Mouse (Mus musculus) intestine, postnatal 0 days (tissue): ENCODE measurements around the gene Ehd3. TPM values are rescaled to one million over a fixed set of nuclear protein-coding genes. Genes with fewer than 3 reads are reported as not detected.
"Not testable (repeated sequence)": the region's sequence is repeated elsewhere in the genome, so short reads cannot be mapped to it uniquely, and the experiment has no call there.

Experiments
- ATAC-seq: fragments of 200-750 bp; cut with Nextera tagmentation; 2 replicates; pipeline ENCODE4 v1.8.0; 2017; ENCODE audit warnings: mild to moderate bottlenecking, moderate TSS enrichment, moderate library complexity
- H3K27ac ChIP-seq: fragments of 300-500 bp; sonication (generic); 2 replicates; pipeline ENCODE4 v1.5.1; 2014; ENCODE audit warnings: mild to moderate bottlenecking, low read depth, low read length, moderate library complexity
- H3K27me3 ChIP-seq: fragments of 300-500 bp; sonication (generic); replicated peaks from 2 replicates; pipeline ENCODE4 v1.6.1; 2014; ENCODE audit warnings: low read length, mixed read lengths; ENCODE audit not compliant: control insufficient read depth, insufficient read depth
- H3K36me3 ChIP-seq: fragments of 300-500 bp; sonication (generic); 2 replicates; pipeline ENCODE4 v1.6.1; 2014; ENCODE audit warnings: mild to moderate bottlenecking, moderate library complexity; ENCODE audit not compliant: control insufficient read depth, insufficient read depth
- H3K4me1 ChIP-seq: fragments of 300-500 bp; sonication (generic); replicated peaks from 2 replicates; pipeline ENCODE4 v1.6.1; 2014; ENCODE audit warnings: antibody characterized with exemption, low read length, mixed read lengths; ENCODE audit not compliant: control insufficient read depth, insufficient read depth
- H3K4me2 ChIP-seq: fragments of 300-500 bp; sonication (generic); replicated peaks from 2 replicates; pipeline ENCODE4 v1.6.1; 2014; ENCODE audit warnings: low read depth, mild to moderate bottlenecking, moderate library complexity
- H3K4me3 ChIP-seq: fragments of 300-500 bp; sonication (generic); 2 replicates; pipeline ENCODE4 v1.5.1; 2014; ENCODE audit warnings: low read depth, low read length
- H3K9ac ChIP-seq: fragments of 300-500 bp; sonication (generic); 2 replicates; pipeline ENCODE4 v1.6.1; 2014; ENCODE audit warnings: mild to moderate bottlenecking, low read depth, low read length
- H3K9me3 ChIP-seq: fragments of 300-500 bp; sonication (generic); 2 replicates; pipeline ENCODE4 v1.6.1; 2016; ENCODE audit warnings: mixed run types; ENCODE audit not compliant: control insufficient read depth
- CTCF ChIP-seq: sonication (generic); IDR thresholded peaks from 2 replicates; pipeline ENCODE4 v1.5.1; 2016; ENCODE audit warnings: low read depth, mild to moderate bottlenecking, control low read depth, antibody characterized with exemption, moderate library complexity
- WGBS: fragments of 180-500 bp; shearing (Covaris S2); extraction: QIAGEN DNeasy Blood & Tissue Kit; methylation state at CpG from one replicate; pipeline ENCODE4 v1.1.7; 2014; 5-methylcytosine and 5-hydroxymethylcytosine counted together
- polyA plus RNA-seq: library from polyadenylated mRNA; unstranded; fragments of >200 nt; fragmentation: Nextera tagmentation; extraction: Ambion mirVana; gene quantifications from 2 replicates; pipeline ENCODE4 v1.2.1, GENCODE M21; 2015

Gene Ehd3
- polyA plus RNA-seq, 1 experiment from 2014 or later, result 5.0 TPM

- no peaks in the 10 kb centered on the region for H3K27me3 ChIP-seq
- ATAC-seq, result no peak
- H3K9ac ChIP-seq, result no peak overlapping the region
- no peaks in the 10 kb centered on the region for H3K4me1 ChIP-seq
- H3K36me3 ChIP-seq, result peaks cover 2% of the 10 kb centered on the region; the same call in 1 of the 2 replicates
- TF ChIP-seq CTCF, result no peak
- WGBS, result 89% methylated on average over 1 of the region's 1 CpGs
- H3K9me3 ChIP-seq, result no peaks in the 10 kb centered on the region
- no peak overlapping the region for H3K4me3 ChIP-seq
- no peak overlapping the region for H3K27ac ChIP-seq
- H3K4me2 ChIP-seq, result no peak overlapping the region
These were observed 29.0 kb downstream of the Ehd3 start for GRCm38 (mm10) chr17:73832901-73833300.

- Histone ChIP-seq H3K4me2 (no peak overlapping the region), H3K27me3 (no peaks in the 10 kb centered on the region), H3K4me3 (no peak overlapping the region), H3K9ac (no peak overlapping the region), H3K4me1 (no peaks in the 10 kb centered on the region), H3K27ac (no peak overlapping the region), H3K9me3 (no peaks in the 10 kb centered on the region), H3K36me3 (peaks cover 2% of the 10 kb centered on the region; the same call in 1 of the 2 replicates)
- no peak for TF ChIP-seq CTCF
- no peak for ATAC-seq
- 80% methylated on average over 3 of the region's 3 CpGs for WGBS
These were observed 29.5 kb downstream of the Ehd3 start for GRCm38 (mm10) chr17:73833474-73833873.

GRCm38 (mm10) chr17:73836601-73837000, 32.7 kb downstream of the Ehd3 start:
- no peak overlapping the region for H3K4me2 ChIP-seq
- H3K9me3 ChIP-seq, result no peaks in the 10 kb centered on the region
- H3K27me3 ChIP-seq, result no peaks in the 10 kb centered on the region
- H3K27ac ChIP-seq, result no peak overlapping the region
- no peaks in the 10 kb centered on the region for H3K4me1 ChIP-seq
- no peak for ATAC-seq
- WGBS, result 95% methylated on average over 3 of the region's 3 CpGs
- no peak overlapping the region for H3K4me3 ChIP-seq
- no peak for TF ChIP-seq CTCF
- no peak overlapping the region for H3K9ac ChIP-seq
- H3K36me3 ChIP-seq, result no peaks in the 10 kb centered on the region

- Histone ChIP-seq H3K36me3 (no peaks in the 10 kb centered on the region), H3K4me3 (no peak overlapping the region), H3K9me3 (no peaks in the 10 kb centered on the region), H3K27me3 (no peaks in the 10 kb centered on the region), H3K4me1 (no peaks in the 10 kb centered on the region), H3K4me2 (no peak overlapping the region), H3K9ac (no peak overlapping the region), H3K27ac (no peak overlapping the region)
- WGBS, result 78% methylated on average over 4 of the region's 4 CpGs
- ATAC-seq, result no peak
- no peak for TF ChIP-seq CTCF
These were observed 33.3 kb downstream of the Ehd3 start for GRCm38 (mm10) chr17:73837244-73837643.

GRCm38 (mm10) chr17:73839086-73839835, 35.3 kb downstream of the Ehd3 start:
- H3K36me3 ChIP-seq, result no peaks in the 10 kb centered on the region
- no peak for ATAC-seq
- H3K9ac ChIP-seq, result no peak overlapping the region
- H3K4me1 ChIP-seq, result no peaks in the 10 kb centered on the region
- H3K27me3 ChIP-seq, result no peaks in the 10 kb centered on the region
- 72% methylated on average over 3 of the region's 3 CpGs for WGBS
- no peaks in the 10 kb centered on the region for H3K9me3 ChIP-seq
- no peak overlapping the region for H3K4me2 ChIP-seq
- H3K4me3 ChIP-seq, result no peak overlapping the region
- H3K27ac ChIP-seq, result no peak overlapping the region
- no peak for TF ChIP-seq CTCF

GRCm38 (mm10) chr17:73839876-73840275, 35.9 kb downstream of the Ehd3 start:
- not testable (repeated sequence) for H3K9me3 ChIP-seq, H3K4me2 ChIP-seq, H3K36me3 ChIP-seq, H3K27ac ChIP-seq, H3K4me1 ChIP-seq, H3K27me3 ChIP-seq, H3K4me3 ChIP-seq, H3K9ac ChIP-seq, ATAC-seq
- 21% methylated on average over 1 of the region's 1 CpGs for WGBS
